Comparison of ENCODE assay signal across 9 mouse cellular contexts in the genomic region with DNA sequence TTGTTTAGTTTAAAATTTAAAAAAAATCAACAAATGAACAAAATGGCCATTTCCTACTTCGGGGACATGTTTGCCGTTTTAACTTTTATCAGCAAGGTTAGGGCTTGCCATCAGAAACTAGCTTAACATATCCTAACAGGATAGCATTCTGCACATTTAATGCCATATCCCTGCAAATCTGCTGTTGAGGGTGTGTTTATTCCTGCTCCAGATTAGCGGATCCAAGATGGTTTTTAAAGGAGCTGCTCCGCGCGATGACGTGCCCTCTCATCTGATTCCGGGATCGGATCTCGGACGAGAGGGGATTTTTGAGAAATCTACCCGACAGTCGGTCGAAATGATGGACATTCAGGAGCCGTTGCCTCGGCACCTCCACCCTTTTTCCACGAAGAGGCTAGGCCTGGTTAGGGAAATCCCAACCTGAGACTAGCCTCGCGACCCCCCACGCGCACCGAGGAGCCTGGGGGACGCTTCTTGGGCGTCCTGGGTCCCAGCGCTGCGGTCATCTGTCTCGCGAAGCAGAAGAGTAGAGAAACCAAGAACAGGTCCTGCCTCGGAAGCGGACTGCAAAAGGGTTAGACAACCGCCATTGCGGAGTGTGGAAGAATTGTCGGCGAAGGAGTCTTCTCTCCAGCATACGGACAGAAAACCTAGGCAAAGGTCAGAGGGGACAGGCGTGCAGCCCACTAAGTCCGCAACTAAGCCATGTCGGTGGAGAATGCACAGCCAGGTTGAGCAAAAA. TPM values are rescaled to one million over a fixed set of nuclear protein-coding genes. Genes with fewer than 3 reads are reported as not detected.
A peak's percentile ranks its signal among the peaks of the same experiment; 100 is the strongest.
DNase-seq lines count a peak whose midpoint lies in the region; ATAC-seq and TF ChIP-seq lines count a peak whose summit lies in the region.
"Had no signal": no experiment of that assay in that cellular context is flagged by ENCODE, and none has a peak within 500 bp of the region (broad histone marks: within the 10 kb centered on the region; RNA-seq: fewer than 3 reads in every experiment).

No protein-coding gene starts in this region.

- no peak for ATAC-seq in lung, embryonic 15.5 days (ENCODE audit: borderline replicate concordance, extremely low read depth, low FRiP score, low TSS enrichment)
- no peak for ATAC-seq in lung, postnatal 0 days
- no peak; the same call in 1 of the 2 replicates for ATAC-seq in stomach, embryonic 14.5 days (ENCODE audit: insufficient number of reproducible peaks, insufficient read depth, low FRiP score, low read depth)

- H3K27me3 ChIP-seq in lung, embryonic 15.5 days, result peaks cover 97% of the 10 kb centered on the region
- peaks cover 72% of the 10 kb centered on the region for H3K27me3 ChIP-seq in lung, postnatal 0 days (replicated peaks; ENCODE audit: insufficient read depth, low read length)
- peaks cover 96% of the 10 kb centered on the region for H3K27me3 ChIP-seq in forebrain, embryonic 10.5 days (ENCODE audit: poor library complexity, severe bottlenecking)
- peaks cover 100% of the 10 kb centered on the region for H3K27me3 ChIP-seq in limb, embryonic 10.5 days (ENCODE audit: low read depth, poor library complexity, severe bottlenecking)
- H3K27me3 ChIP-seq in stomach, embryonic 14.5 days (ENCODE audit: control insufficient read depth, insufficient read depth, low read length), result peaks cover 65% of the 10 kb centered on the region

- H3K9ac ChIP-seq in lung, embryonic 15.5 days, result no peak overlapping the region
- H3K9ac ChIP-seq in lung, postnatal 0 days (replicated peaks; ENCODE audit: low read depth), result no peak overlapping the region
- H3K9ac ChIP-seq in stomach, embryonic 14.5 days (replicated peaks; ENCODE audit: low read depth, low read length), result no peak overlapping the region

- peak overlapping the region; percentile 15; the same call in 1 of the 2 replicates for H3K4me3 ChIP-seq in lung, embryonic 15.5 days
- H3K4me3 ChIP-seq in lung, postnatal 0 days (ENCODE audit: low read depth, low read length), result no peak overlapping the region
- H3K4me3 ChIP-seq in forebrain, embryonic 10.5 days, result peak overlapping the region; percentile 57
- H3K4me3 ChIP-seq in limb, embryonic 10.5 days, result peak overlapping the region; percentile 31
- peak overlapping the region; percentile 19; the same call in 1 of the 2 replicates for H3K4me3 ChIP-seq in stomach, embryonic 14.5 days (ENCODE audit: low read depth, low read length)
- no peak overlapping the region for H3K4me3 ChIP-seq in gastrocnemius, adult 2 months

- no peak for TF ChIP-seq CTCF in lung, postnatal 0 days (IDR thresholded peaks at IDR 0.05)
- TF ChIP-seq CTCF in gastrocnemius, adult 2 months (IDR thresholded peaks at IDR 0.05), result no peak

- H3K9me3 ChIP-seq in lung, embryonic 15.5 days, result no peaks in the 10 kb centered on the region
- H3K9me3 ChIP-seq in lung, postnatal 0 days (ENCODE audit: low read length), result no peaks in the 10 kb centered on the region
- H3K9me3 ChIP-seq in forebrain, embryonic 10.5 days, result no peaks in the 10 kb centered on the region
- H3K9me3 ChIP-seq in limb, embryonic 10.5 days (replicated peaks), result no peaks in the 10 kb centered on the region
- no peaks in the 10 kb centered on the region for H3K9me3 ChIP-seq in stomach, embryonic 14.5 days (ENCODE audit: control insufficient read depth, low read depth, low read length)

- no peak overlapping the region for H3K27ac ChIP-seq in lung, embryonic 15.5 days
- H3K27ac ChIP-seq in lung, postnatal 0 days (ENCODE audit: low read length), result no peak overlapping the region
- peak overlapping the region; percentile 92 for H3K27ac ChIP-seq in forebrain, embryonic 10.5 days
- no peak overlapping the region for H3K27ac ChIP-seq in limb, embryonic 10.5 days
- no peak overlapping the region for H3K27ac ChIP-seq in stomach, embryonic 14.5 days (ENCODE audit: low read length)
- no peak overlapping the region for H3K27ac ChIP-seq in gastrocnemius, adult 2 months

- WGBS in lung, embryonic 15.5 days, result 1% methylated on average over 38 of the region's 38 CpGs
- 2% methylated on average over 36 of the region's 38 CpGs for WGBS in lung, postnatal 0 days
- under 1% methylated on average over 38 of the region's 38 CpGs for WGBS in forebrain, embryonic 10.5 days
- WGBS in limb, embryonic 10.5 days, result 1% methylated on average over 38 of the region's 38 CpGs
- WGBS in stomach, embryonic 14.5 days, result 2% methylated on average over 38 of the region's 38 CpGs

- no peaks in the 10 kb centered on the region for H3K36me3 ChIP-seq in lung, embryonic 15.5 days
- no peaks in the 10 kb centered on the region for H3K36me3 ChIP-seq in lung, postnatal 0 days (ENCODE audit: insufficient read depth, low read length)
- H3K36me3 ChIP-seq in forebrain, embryonic 10.5 days (replicated peaks), result no peaks in the 10 kb centered on the region
- H3K36me3 ChIP-seq in limb, embryonic 10.5 days, result no peaks in the 10 kb centered on the region
- no peaks in the 10 kb centered on the region for H3K36me3 ChIP-seq in stomach, embryonic 14.5 days (ENCODE audit: control insufficient read depth, insufficient read depth, low read length)

- no peak for TF ChIP-seq EP300 in lung, postnatal 0 days (IDR thresholded peaks at IDR 0.05)

- H3K4me2 ChIP-seq in lung, embryonic 15.5 days, result peak overlapping the region; percentile 46
- H3K4me2 ChIP-seq in lung, postnatal 0 days (replicated peaks; ENCODE audit: low read depth, low read length), result no peak overlapping the region
- H3K4me2 ChIP-seq in stomach, embryonic 14.5 days (replicated peaks; ENCODE audit: low read depth, low read length), result peak overlapping the region; percentile 42

- peaks cover 12% of the 10 kb centered on the region for H3K4me1 ChIP-seq in lung, embryonic 15.5 days
- no peaks in the 10 kb centered on the region for H3K4me1 ChIP-seq in lung, postnatal 0 days (ENCODE audit: insufficient read depth, low read depth, low read length)
- H3K4me1 ChIP-seq in forebrain, embryonic 10.5 days, result peaks cover 99% of the 10 kb centered on the region
- H3K4me1 ChIP-seq in limb, embryonic 10.5 days, result peaks cover 13% of the 10 kb centered on the region
- H3K4me1 ChIP-seq in stomach, embryonic 14.5 days (ENCODE audit: control insufficient read depth, insufficient read depth, low read length), result 0 out of 2 replicates have a peak, but pooled peaks cover 5% of the 10 kb centered on the region

- intact Hi-C loops in gastrocnemius, adult 2 months (cut with DNase I), result loop anchor here (10.0 kb wide), 1 partner anchor 463 kb away; no protein-coding TSS in a partner anchor

- DNase-seq in lung, postnatal 0 days (ENCODE audit: low spot score), result no peak
- DNase-seq in forebrain, embryonic 10.5 days (ENCODE audit: extremely low spot score, low spot score), result peak; percentile 67
- DNase-seq in limb, embryonic 10.5 days (ENCODE audit: low spot score), result peak; percentile 62
- DNase-seq in gastrocnemius, adult 2 months, result no peak
- DNase-seq in right cerebral cortex, postnatal 25 days, result no peak
- DNase-seq in cerebellum, adult 18-20 months, result no peak

RNA-seq across cellular contexts. Expression of a gene that starts 8.3 kb away (rescaled TPM):
- 4.1 and 5.3 TPM in 2 replicates for polyA plus RNA-seq in lung, embryonic 15.5 days (2015; fragmentation: Nextera tagmentation; extraction: Ambion mirVana)
- polyA plus RNA-seq in lung, postnatal 0 days (2015; fragmentation: Nextera tagmentation; extraction: Ambion mirVana), result 2.8 and 3.2 TPM in 2 replicates
- polyA plus RNA-seq in forebrain, embryonic 10.5 days (2016; fragmentation: Nextera tagmentation; extraction: Ambion mirVana), result 29.2 and 29.3 TPM in 2 replicates
- polyA plus RNA-seq in limb, embryonic 10.5 days (2016; fragmentation: Nextera tagmentation; extraction: Ambion mirVana), result 0.09 and 0.20 TPM in 2 replicates
- polyA plus RNA-seq in stomach, embryonic 14.5 days (2014; fragmentation: Nextera tagmentation; extraction: Ambion mirVana), result 12.0 and 12.5 TPM in 2 replicates
- not detected for total RNA-seq in gastrocnemius, adult 2 months (2021)
- polyA plus RNA-seq: small intestine, adult 2 months had no signal

Comparison
In these comparisons a context has a peak if more than half of its experiments do, and no peak if none do; other contexts are left out.
1. H3K4me3 ChIP-seq: peak in lung, embryonic 15.5 days (single experiment), forebrain, embryonic 10.5 days (single experiment), limb, embryonic 10.5 days (single experiment) and stomach, embryonic 14.5 days (single experiment); none in lung, postnatal 0 days (single experiment) and gastrocnemius, adult 2 months (single experiment).
2. DNase-seq: peak in forebrain, embryonic 10.5 days (single experiment) and limb, embryonic 10.5 days (single experiment); none in lung, postnatal 0 days (single experiment), gastrocnemius, adult 2 months (single experiment), right cerebral cortex, postnatal 25 days (single experiment) and cerebellum, adult 18-20 months (0 of 2).